Mouse (Mus musculus) forebrain, postnatal 0 days (tissue): ENCODE results near the gene Arl6. TPM values are rescaled to one million over a fixed set of nuclear protein-coding genes. Genes with fewer than 3 reads are reported as not detected.
A peak's percentile ranks its signal among the peaks of the same experiment; 100 is the strongest.

Experiments used
- ATAC-seq: fragments of 200-750 bp; cut with Nextera tagmentation; 2 replicates; pipeline ENCODE4 v1.8.0; 2017; ENCODE audit warnings: mild to moderate bottlenecking, moderate library complexity
- DNase-seq: peaks from one replicate; pipeline ENCODE4 v3.0.0-alpha.2; 2015
- H3K27ac ChIP-seq: fragments of 300-500 bp; sonication (generic); 2 replicates; pipeline ENCODE4 v1.5.1; 2014; ENCODE audit warnings: low read depth, mild to moderate bottlenecking, antibody characterized with exemption, low read length, moderate library complexity, mixed read lengths
- H3K27me3 ChIP-seq: fragments of 300-500 bp; sonication (generic); 2 replicates; pipeline ENCODE4 v1.6.1; 2014; ENCODE audit warnings: mild to moderate bottlenecking, low read length, mixed read lengths; ENCODE audit not compliant: insufficient read depth
- H3K36me3 ChIP-seq: fragments of 300-500 bp; sonication (generic); 2 replicates; pipeline ENCODE4 v1.6.1; 2014; ENCODE audit warnings: mild to moderate bottlenecking, moderate library complexity; ENCODE audit not compliant: insufficient read depth
- H3K4me1 ChIP-seq: fragments of 300-500 bp; sonication (generic); 2 replicates; pipeline ENCODE4 v1.6.1; 2014; ENCODE audit warnings: antibody characterized with exemption; ENCODE audit not compliant: insufficient read depth
- H3K4me2 ChIP-seq: fragments of 300-500 bp; sonication (generic); 2 replicates; pipeline ENCODE4 v1.6.1; 2014; ENCODE audit warnings: low read depth, mild to moderate bottlenecking, moderate library complexity
- H3K4me3 ChIP-seq: fragments of 300-500 bp; sonication (generic); 2 replicates; pipeline ENCODE4 v1.5.1; 2014; ENCODE audit warnings: low read depth, low read length, mixed read lengths
- H3K9ac ChIP-seq: fragments of 300-500 bp; sonication (generic); 2 replicates; pipeline ENCODE4 v1.6.1; 2014; ENCODE audit warnings: mild to moderate bottlenecking
- H3K9me3 ChIP-seq: fragments of 300-500 bp; sonication (generic); 2 replicates; pipeline ENCODE4 v1.6.1; 2016; ENCODE audit warnings: low read length
- CTCF ChIP-seq: sonication (generic); IDR thresholded peaks from 2 replicates; pipeline ENCODE4 v1.5.1; 2016; ENCODE audit warnings: antibody characterized with exemption, control low read depth, low read depth
- WGBS: fragments of 180-500 bp; shearing (Covaris S2); extraction: QIAGEN DNeasy Blood & Tissue Kit; methylation state at CpG from one replicate; pipeline ENCODE4 v1.1.7; 2014; 5-methylcytosine and 5-hydroxymethylcytosine counted together
- polyA plus RNA-seq: library from polyadenylated mRNA; unstranded; fragments of >200 nt; fragmentation: Nextera tagmentation; extraction: Ambion mirVana; gene quantifications from 2 replicates; pipeline ENCODE4 v1.2.1, GENCODE M21; 2015
- total RNA-seq: library from RNA; depleted of rRNA; stranded (reverse); fragments of >200 nt; gene quantifications from 2 replicates; pipeline ENCODE4 v1.2.3, GENCODE M21; 2014

The Arl6 gene
- total and polyA plus RNA-seq, 2 experiments from 2014 or later = 37.3 to 64.6 TPM

- H3K4me2 ChIP-seq = no peak overlapping the region
- no peaks in the 10 kb centered on the region for H3K36me3 ChIP-seq
- H3K9me3 ChIP-seq = no peaks in the 10 kb centered on the region
- no peaks in the 10 kb centered on the region for H3K4me1 ChIP-seq
- no peaks in the 10 kb centered on the region for H3K27me3 ChIP-seq
- no peak overlapping the region for H3K9ac ChIP-seq
- WGBS = 82% methylated on average over 11 of the region's 11 CpGs
- no peak overlapping the region for H3K27ac ChIP-seq
- no peak overlapping the region for H3K4me3 ChIP-seq
- no peak for TF ChIP-seq CTCF
- ATAC-seq (no peak), DNase-seq (no peak)
Observed at GRCm38 (mm10) chr16:59573961-59574360, 65.2 kb downstream of the Arl6 start.

GRCm38 (mm10) chr16:59572685-59573084 is 66.5 kb downstream of the Arl6 start:
- 91% methylated on average over 3 of the region's 3 CpGs for WGBS
- H3K4me1 ChIP-seq = no peaks in the 10 kb centered on the region
- H3K9ac ChIP-seq = no peak overlapping the region
- no peak overlapping the region for H3K4me3 ChIP-seq
- ATAC-seq (no peak), DNase-seq (no peak)
- H3K4me2 ChIP-seq = no peak overlapping the region
- H3K27me3 ChIP-seq = no peaks in the 10 kb centered on the region
- no peaks in the 10 kb centered on the region for H3K9me3 ChIP-seq
- no peak overlapping the region for H3K27ac ChIP-seq
- TF ChIP-seq CTCF = no peak
- H3K36me3 ChIP-seq = no peaks in the 10 kb centered on the region

- Histone ChIP-seq H3K9ac (no peak overlapping the region), H3K4me1 (no peaks in the 10 kb centered on the region), H3K4me2 (no peak overlapping the region), H3K4me3 (no peak overlapping the region), H3K36me3 (no peaks in the 10 kb centered on the region), H3K9me3 (no peaks in the 10 kb centered on the region), H3K27me3 (no peaks in the 10 kb centered on the region), H3K27ac (no peak overlapping the region)
- ATAC-seq = no peak
- no peak for TF ChIP-seq CTCF
- DNase-seq = no peak
- WGBS = 96% methylated on average over 8 of the region's 8 CpGs
Observed at GRCm38 (mm10) chr16:59570807-59571206, 68.4 kb downstream of the Arl6 start.

GRCm38 (mm10) chr16:59569837-59570236 is 69.4 kb downstream of the Arl6 start:
- Histone ChIP-seq H3K27ac (no peak overlapping the region), H3K9me3 (no peaks in the 10 kb centered on the region), H3K4me2 (no peak overlapping the region), H3K36me3 (no peaks in the 10 kb centered on the region), H3K27me3 (no peaks in the 10 kb centered on the region), H3K9ac (no peak overlapping the region), H3K4me1 (no peaks in the 10 kb centered on the region), H3K4me3 (no peak overlapping the region)
- ATAC-seq (0 out of 2 replicates have a peak, but pooled peaks have one; percentile 16), DNase-seq (no peak)
- WGBS = 79% methylated on average over 8 of the region's 8 CpGs
- no peak for TF ChIP-seq CTCF

GRCm38 (mm10) chr16:59567721-59568381 is 71.3 kb downstream of the Arl6 start:
- TF ChIP-seq CTCF = no peak
- ATAC-seq = peak; percentile 10; the same call in 1 of the 2 replicates
- DNase-seq = no peak
- Histone ChIP-seq H3K9ac (no peak overlapping the region), H3K36me3 (no peaks in the 10 kb centered on the region), H3K4me3 (no peak overlapping the region), H3K4me2 (no peak overlapping the region), H3K9me3 (no peaks in the 10 kb centered on the region), H3K27me3 (no peaks in the 10 kb centered on the region), H3K4me1 (no peaks in the 10 kb centered on the region), H3K27ac (peak overlapping the region; percentile 51)
- WGBS = 58% methylated on average over 10 of the region's 10 CpGs

GRCm38 (mm10) chr16:59566437-59566836 is 72.8 kb downstream of the Arl6 start:
- H3K27me3 ChIP-seq = no peaks in the 10 kb centered on the region
- no peak for TF ChIP-seq CTCF

GRCm38 (mm10) chr16:59565631-59566030 is 73.6 kb downstream of the Arl6 start:
- DNase-seq (no peak), ATAC-seq (no peak)
- no peak overlapping the region for H3K4me3 ChIP-seq
- H3K27ac ChIP-seq = no peak overlapping the region
- no peak overlapping the region for H3K9ac ChIP-seq
- H3K4me1 ChIP-seq = no peaks in the 10 kb centered on the region
- no peaks in the 10 kb centered on the region for H3K27me3 ChIP-seq
- WGBS = 77% methylated on average over 2 of the region's 2 CpGs
- no peaks in the 10 kb centered on the region for H3K9me3 ChIP-seq
- no peak overlapping the region for H3K4me2 ChIP-seq
- H3K36me3 ChIP-seq = no peaks in the 10 kb centered on the region
- no peak for TF ChIP-seq CTCF

More at GRCm38 (mm10) chr16:59566437-59566836, 72.8 kb downstream of the Arl6 start:
- no peak for ATAC-seq
- no peak overlapping the region for H3K4me2 ChIP-seq
- H3K36me3 ChIP-seq = no peaks in the 10 kb centered on the region
- no peaks in the 10 kb centered on the region for H3K9me3 ChIP-seq
- whole genome bisulfite sequencing = 79% methylated on average over 4 of the region's 4 CpGs
- H3K4me3 ChIP-seq = no peak overlapping the region
- H3K27ac ChIP-seq = no peak overlapping the region
- no peak for DNase-seq
- H3K9ac ChIP-seq = no peak overlapping the region
- no peaks in the 10 kb centered on the region for H3K4me1 ChIP-seq
